Mouse (Mus musculus) ovary, adult 10 weeks (tissue): ENCODE data around the gene Snrpe. TPM values are rescaled to one million over a fixed set of nuclear protein-coding genes. Genes with fewer than 3 reads are reported as not detected.

Experiments used
- polyA plus RNA-seq: library from polyadenylated mRNA; stranded (reverse); fragments of 350-450 nt; fragmentation: Illumina TruSeq; extraction: RNeasy Lipid Tissue Mini Kit (QIAGEN cat#74804); gene quantifications from one replicate; pipeline ENCODE4 v1.2.3, GENCODE M21; 2014

Snrpe gene
- polyA plus RNA-seq, result 765 TPM

GRCm38 (mm10) chr1:133609771-133610502 lies at the start of gene Snrpe:
TSS of gene Snrpe (minus strand) at chr1:133610291.

Other genes with a start within 250 kb of the Snrpe start
- 17.6 TPM for gene Etnk2, start 246.7 kb downstream of the Snrpe start, polyA plus RNA-seq
- 1.4 TPM for gene Sox13, start 185.9 kb downstream of the Snrpe start, polyA plus RNA-seq
- gene Zbed6, start 50.6 kb upstream of the Snrpe start, polyA plus RNA-seq, result 48.3 TPM
- 33.1 TPM for gene Gm38394, start 51.0 kb upstream of the Snrpe start, polyA plus RNA-seq
- gene Lax1, start 79.8 kb upstream of the Snrpe start, polyA plus RNA-seq, result 0.26 TPM
- 60.2 TPM for gene Atp2b4, start 190.8 kb upstream of the Snrpe start, polyA plus RNA-seq